Mouse (Mus musculus): Measurements from ENCODE around the gene 2310050C09Rik.

GRCm38 (mm10) chr3:92903640-92904039 is 33.6 kb upstream of the 2310050C09Rik start:
- TF ChIP-seq CTCF (IDR thresholded peaks at IDR 0.05; ENCODE audit: borderline replicate concordance, insufficient read depth, low read depth, low read length) = no peak
- TF ChIP-seq POLR2A (IDR thresholded peaks at IDR 0.05; ENCODE audit: borderline replicate concordance, insufficient read depth, low read length) = no peak

Data from cerebellum, adult 2 months (tissue).